ENCODE assay signal across 11 mouse cellular contexts in the genomic region with DNA sequence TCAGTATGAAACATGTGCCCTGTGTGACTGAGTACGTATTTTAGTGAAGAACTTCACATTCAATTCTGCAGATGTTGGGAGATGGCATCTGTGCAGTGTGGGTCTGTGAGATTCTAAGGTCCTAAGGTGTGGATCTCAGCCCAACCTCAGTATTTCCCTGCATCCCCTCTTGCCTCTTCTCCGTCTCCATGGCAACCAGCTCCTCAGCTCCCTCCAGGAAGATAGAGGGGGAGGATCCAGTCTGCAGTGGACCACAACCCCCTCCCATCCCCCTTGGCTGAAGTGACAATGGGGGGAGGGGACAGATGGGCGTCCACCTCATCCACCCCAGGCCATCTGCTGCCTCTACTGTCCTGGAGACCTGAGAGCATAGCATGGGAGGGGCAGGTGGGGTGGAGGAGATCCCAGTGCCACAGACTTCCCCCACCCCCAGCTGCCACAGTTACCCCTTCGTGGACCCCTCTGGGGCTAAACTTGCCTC. TPM values are rescaled to one million over a fixed set of nuclear protein-coding genes. Genes with fewer than 3 reads are reported as not detected.
DNase-seq lines count a peak whose midpoint lies in the region; ATAC-seq and TF ChIP-seq lines count a peak whose summit lies in the region.
"Had no signal": no experiment of that assay in that cellular context is flagged by ENCODE, and none has a peak within 500 bp of the region (broad histone marks: within the 10 kb centered on the region; RNA-seq: fewer than 3 reads in every experiment).

No protein-coding gene starts in this region.

- no peak for ATAC-seq in forebrain, postnatal 0 days
- ATAC-seq in midbrain, embryonic 12.5 days (ENCODE audit: low FRiP score, low read depth), result peak; percentile 51

- 9% methylated on average over 4 of the region's 4 CpGs for WGBS in forebrain, postnatal 0 days
- WGBS in midbrain, embryonic 12.5 days, result 12% methylated on average over 4 of the region's 4 CpGs

- TF ChIP-seq CTCF in forebrain, postnatal 0 days (IDR thresholded peaks at IDR 0.05; ENCODE audit: low read depth), result no peak

- H3K9ac ChIP-seq in forebrain, postnatal 0 days, result peak overlapping the region; percentile 31; the same call in 1 of the 2 replicates
- H3K9ac ChIP-seq in midbrain, embryonic 12.5 days (replicated peaks), result peak overlapping the region; percentile 24; the same call in 1 of the 2 replicates

- no peaks in the 10 kb centered on the region for H3K27me3 ChIP-seq in forebrain, postnatal 0 days (ENCODE audit: insufficient read depth, low read length)
- no peaks in the 10 kb centered on the region for H3K27me3 ChIP-seq in midbrain, embryonic 12.5 days

- peak overlapping the region; percentile 97 for H3K27ac ChIP-seq in forebrain, postnatal 0 days (ENCODE audit: low read depth, low read length)
- H3K27ac ChIP-seq in midbrain, embryonic 12.5 days (replicated peaks), result peak overlapping the region; percentile 97

- H3K4me3 ChIP-seq in forebrain, postnatal 0 days (ENCODE audit: low read depth, low read length), result 0 out of 2 replicates have a peak overlapping the region, but pooled peaks have one; percentile 1
- peak overlapping the region; percentile 18 for H3K4me3 ChIP-seq in midbrain, embryonic 12.5 days
- H3K4me3 ChIP-seq: erythroblast, embryonic 14.5 days had no signal

- H3K9me3 ChIP-seq in forebrain, postnatal 0 days (ENCODE audit: low read length), result no peaks in the 10 kb centered on the region
- no peaks in the 10 kb centered on the region for H3K9me3 ChIP-seq in midbrain, embryonic 12.5 days

- H3K4me1 ChIP-seq in forebrain, postnatal 0 days (ENCODE audit: insufficient read depth), result peaks cover 39% of the 10 kb centered on the region
- H3K4me1 ChIP-seq in midbrain, embryonic 12.5 days, result peaks cover 63% of the 10 kb centered on the region

- no peaks in the 10 kb centered on the region for H3K36me3 ChIP-seq in forebrain, postnatal 0 days (ENCODE audit: insufficient read depth)
- no peaks in the 10 kb centered on the region for H3K36me3 ChIP-seq in midbrain, embryonic 12.5 days

- H3K4me2 ChIP-seq in forebrain, postnatal 0 days (ENCODE audit: low read depth), result peak overlapping the region; percentile 78
- H3K4me2 ChIP-seq in midbrain, embryonic 12.5 days (replicated peaks), result peak overlapping the region; percentile 86

- DNase-seq in testis, postnatal 10 days (ENCODE audit: low spot score), result peak; percentile 29
- no peak for DNase-seq in testis, postnatal 14 days (ENCODE audit: low spot score)
- peak; percentile 68 for DNase-seq in forebrain, postnatal 0 days
- no peak for DNase-seq in c-Kit-positive CD71-positive TER-119-positive erythroid progenitor cells, embryonic 14.5 days (ENCODE audit: low spot score)
- no peak for DNase-seq in heart, postnatal 4 days
- no peak for DNase-seq in ovary, postnatal 14 days (ENCODE audit: low spot score)
- DNase-seq in gastrocnemius, postnatal 25 days, result no peak
- DNase-seq: adrenal gland, postnatal 25 days; heart, postnatal 10 days had no signal

RNA-seq across cellular contexts. Expression of a gene that starts 1.9 kb away (rescaled TPM):
- total RNA-seq in forebrain, postnatal 0 days (2014; rRNA removed), result 15.4 and 19.5 TPM in 2 replicates
- polyA plus RNA-seq in forebrain, postnatal 0 days (2015; fragmentation: Nextera tagmentation; extraction: Ambion mirVana), result 7.2 and 11.4 TPM in 2 replicates
- polyA plus RNA-seq in midbrain, embryonic 12.5 days (2016; fragmentation: Nextera tagmentation; extraction: Ambion mirVana), result 12.0 and 13.5 TPM in 2 replicates
- total RNA-seq in heart, postnatal 4 days (2021), result 1 to 10 TPM; 8.6 to 9.1 TPM
- 1 to 10 TPM; 1.7 to 2.1 TPM for total RNA-seq in gastrocnemius, postnatal 25 days (2021)
- polyA plus RNA-seq: erythroblast, embryonic 14.5 days had no signal

RNA-seq across cellular contexts. Expression of a gene that starts 13.5 kb away (rescaled TPM):
- total RNA-seq in forebrain, postnatal 0 days (2014; rRNA removed), result 12.8 and 17.2 TPM in 2 replicates
- 21.6 and 23.2 TPM in 2 replicates for polyA plus RNA-seq in forebrain, postnatal 0 days (2015; fragmentation: Nextera tagmentation; extraction: Ambion mirVana)
- 34.7 and 38.7 TPM in 2 replicates for polyA plus RNA-seq in midbrain, embryonic 12.5 days (2016; fragmentation: Nextera tagmentation; extraction: Ambion mirVana)
- total RNA-seq in heart, postnatal 4 days (2021), result 10 to 100 TPM; 11.9 to 14.9 TPM
- total RNA-seq in gastrocnemius, postnatal 25 days (2021), result 1 to 10 TPM; 5.2 to 6.5 TPM

RNA-seq across cellular contexts. Expression of a gene that starts 52.6 kb away (rescaled TPM):
- 13.8 and 14.9 TPM in 2 replicates for total RNA-seq in forebrain, postnatal 0 days (2014; rRNA removed)
- 26.9 and 27.0 TPM in 2 replicates for polyA plus RNA-seq in forebrain, postnatal 0 days (2015; fragmentation: Nextera tagmentation; extraction: Ambion mirVana)
- 2.5 and 4.2 TPM in 2 replicates for polyA plus RNA-seq in midbrain, embryonic 12.5 days (2016; fragmentation: Nextera tagmentation; extraction: Ambion mirVana)
- 1 to 10 TPM; 1.1 to 2.0 TPM for total RNA-seq in heart, postnatal 4 days (2021)
- total RNA-seq in gastrocnemius, postnatal 25 days (2021), result under 1 TPM; 0.51 to 0.67 TPM

Comparison
In these comparisons a context has a peak if more than half of its experiments do, and no peak if none do; other contexts are left out.
1. DNase-seq: peak in testis, postnatal 10 days (single experiment) and forebrain, postnatal 0 days (single experiment); none in testis, postnatal 14 days (single experiment), c-Kit-positive CD71-positive TER-119-positive erythroid progenitor cells, embryonic 14.5 days (single experiment), heart, postnatal 4 days (single experiment), ovary, postnatal 14 days (single experiment) and gastrocnemius, postnatal 25 days (single experiment).